Comparison of ENCODE assay signal across 8 mouse cellular contexts in genomic region chr5:81023923-81024715, GRCm38 (mm10). TPM values are rescaled to one million over a fixed set of nuclear protein-coding genes. Genes with fewer than 3 reads are reported as not detected.
DNase-seq lines count a peak whose midpoint lies in the region; ATAC-seq and TF ChIP-seq lines count a peak whose summit lies in the region.

No protein-coding gene starts in this region.

- no peaks in the 10 kb centered on the region for H3K36me3 ChIP-seq in forebrain, postnatal 0 days (ENCODE audit: insufficient read depth)
- H3K36me3 ChIP-seq in intestine, embryonic 16.5 days (ENCODE audit: control insufficient read depth, insufficient read depth, low read length), result no peaks in the 10 kb centered on the region
- H3K36me3 ChIP-seq in midbrain, postnatal 0 days (ENCODE audit: insufficient read depth, low read length), result no peaks in the 10 kb centered on the region

- H3K27ac ChIP-seq in forebrain, postnatal 0 days (ENCODE audit: low read depth, low read length), result no peak overlapping the region
- no peak overlapping the region for H3K27ac ChIP-seq in intestine, embryonic 16.5 days (ENCODE audit: low read length)
- H3K27ac ChIP-seq in midbrain, postnatal 0 days (ENCODE audit: low read depth, low read length), result no peak overlapping the region

- peak overlapping the region; percentile 89 for H3K4me3 ChIP-seq in forebrain, postnatal 0 days (ENCODE audit: low read depth, low read length)
- H3K4me3 ChIP-seq in intestine, embryonic 16.5 days (ENCODE audit: low read length), result no peak overlapping the region
- peak overlapping the region; percentile 86 for H3K4me3 ChIP-seq in midbrain, postnatal 0 days (ENCODE audit: low read depth, low read length)

- no peak for ATAC-seq in forebrain, postnatal 0 days
- no peak for ATAC-seq in intestine, embryonic 16.5 days
- ATAC-seq in midbrain, postnatal 0 days (ENCODE audit: low FRiP score), result no peak
- ATAC-seq in megakaryocyte progenitor cell, adult 5-6 weeks (replicated peaks; ENCODE audit: poor library complexity), result no peak

- peaks cover 15% of the 10 kb centered on the region for H3K4me1 ChIP-seq in forebrain, postnatal 0 days (ENCODE audit: insufficient read depth)
- peaks cover 9% of the 10 kb centered on the region; the same call in 1 of the 2 replicates for H3K4me1 ChIP-seq in intestine, embryonic 16.5 days (ENCODE audit: control insufficient read depth, insufficient read depth, low read length)
- H3K4me1 ChIP-seq in midbrain, postnatal 0 days (ENCODE audit: insufficient read depth, low read length), result peaks cover 11% of the 10 kb centered on the region

- H3K9ac ChIP-seq in forebrain, postnatal 0 days, result peak overlapping the region; percentile 18; the same call in 1 of the 2 replicates
- no peak overlapping the region for H3K9ac ChIP-seq in intestine, embryonic 16.5 days (ENCODE audit: low read depth, low read length)
- H3K9ac ChIP-seq in midbrain, postnatal 0 days (replicated peaks; ENCODE audit: low read length, poor library complexity, severe bottlenecking), result peak overlapping the region; percentile 9

- 52% methylated on average over 17 of the region's 17 CpGs for WGBS in forebrain, postnatal 0 days
- 42% methylated on average over 17 of the region's 17 CpGs for WGBS in intestine, embryonic 16.5 days
- 18% methylated on average over 17 of the region's 17 CpGs for WGBS in midbrain, postnatal 0 days

- H3K9me3 ChIP-seq in forebrain, postnatal 0 days (ENCODE audit: low read length), result no peaks in the 10 kb centered on the region
- no peaks in the 10 kb centered on the region for H3K9me3 ChIP-seq in intestine, embryonic 16.5 days (ENCODE audit: control insufficient read depth, low read length)
- H3K9me3 ChIP-seq in midbrain, postnatal 0 days (ENCODE audit: low read length), result no peaks in the 10 kb centered on the region

- H3K27me3 ChIP-seq in forebrain, postnatal 0 days (ENCODE audit: insufficient read depth, low read length), result no peaks in the 10 kb centered on the region
- H3K27me3 ChIP-seq in intestine, embryonic 16.5 days (replicated peaks; ENCODE audit: control insufficient read depth, insufficient read depth, low read length), result peaks cover 18% of the 10 kb centered on the region; the same call in 1 of the 2 replicates
- no peaks in the 10 kb centered on the region for H3K27me3 ChIP-seq in midbrain, postnatal 0 days (ENCODE audit: insufficient read depth, low read length)

- peak overlapping the region; percentile 66 for H3K4me2 ChIP-seq in forebrain, postnatal 0 days (ENCODE audit: low read depth)
- H3K4me2 ChIP-seq in intestine, embryonic 16.5 days (ENCODE audit: low read depth, low read length), result peak overlapping the region; percentile 28
- H3K4me2 ChIP-seq in midbrain, postnatal 0 days (ENCODE audit: low read depth, low read length, poor library complexity, severe bottlenecking), result peak overlapping the region; percentile 68

- DNase-seq in kidney, postnatal 10 days, result peak; percentile 43
- no peak for DNase-seq in kidney, postnatal 36 days
- peak; percentile 24 for DNase-seq in forebrain, postnatal 0 days
- DNase-seq in midbrain, postnatal 0 days (ENCODE audit: low spot score), result peak; percentile 44
- DNase-seq in frontal cortex, postnatal 10 days (ENCODE audit: low spot score in 2 of 2), result no peak
- no peak for DNase-seq in spleen, postnatal 10 days (ENCODE audit: low spot score in 2 of 2)

- TF ChIP-seq CTCF in forebrain, postnatal 0 days (IDR thresholded peaks at IDR 0.05; ENCODE audit: low read depth), result no peak
- TF ChIP-seq CTCF in midbrain, postnatal 0 days (IDR thresholded peaks at IDR 0.05), result no peak

RNA-seq across cellular contexts. Expression of gene Adgrl3, which starts 4.2 kb away (rescaled TPM):
- 127 and 174 TPM in 2 replicates for total RNA-seq in forebrain, postnatal 0 days (2014; rRNA removed)
- polyA plus RNA-seq in forebrain, postnatal 0 days (2015; fragmentation: Nextera tagmentation; extraction: Ambion mirVana), result 22.5 and 39.2 TPM in 2 replicates
- 6.5 and 6.8 TPM in 2 replicates for polyA plus RNA-seq in intestine, embryonic 16.5 days (2015; fragmentation: Nextera tagmentation; extraction: Ambion mirVana)
- 241 and 338 TPM in 2 replicates for total RNA-seq in midbrain, postnatal 0 days (2014; rRNA removed)
- polyA plus RNA-seq in midbrain, postnatal 0 days (2015; fragmentation: Nextera tagmentation; extraction: Ambion mirVana), result 46.8 and 57.2 TPM in 2 replicates
- not detected in 2 replicates for total RNA-seq in megakaryocyte progenitor cell, adult 5-6 weeks (2015)
- total RNA-seq in megakaryocyte progenitor cell, adult 5-6 weeks (2017), result not detected in 2 replicates

Comparison
In these comparisons a context has a peak if more than half of its experiments do, and no peak if none do; other contexts are left out.
1. DNase-seq: peak in kidney, postnatal 10 days (single experiment), forebrain, postnatal 0 days (single experiment) and midbrain, postnatal 0 days (single experiment); none in kidney, postnatal 36 days (0 of 2), frontal cortex, postnatal 10 days (0 of 2) and spleen, postnatal 10 days (0 of 2).
2. RNA of gene Adgrl3, which starts 4.2 kb away (total RNA-seq): 241 to 338 TPM in midbrain, postnatal 0 days and 127 to 174 TPM in forebrain, postnatal 0 days; not detected in megakaryocyte progenitor cell, adult 5-6 weeks; every median in the first group is over 100 times any median in the second.
3. Peak in every context shown above with its lines, with median percentiles within 50 percentile points of each other: H3K4me2 ChIP-seq.